Mouse (Mus musculus) forebrain, embryonic 14.5 days (tissue): ENCODE measurements at regions not wholly inside any gene's neighbourhood (a gene's known extent, or its start where the extent isn't known, plus 50 kb on each side); places are given as distances from the start of the nearest gene placed in this dataset.

Experiments used
- ATAC-seq: fragments of 200-750 bp; cut with Nextera tagmentation; 2 replicates; pipeline ENCODE4 v1.8.0; 2017; ENCODE audit warnings: mild to moderate bottlenecking, moderate library complexity
- DNase-seq: peaks from one replicate; pipeline ENCODE4 v3.0.0-alpha.2; 2015; ENCODE audit warnings: low spot score
- H3K27ac ChIP-seq: fragments of 300-500 bp; sonication (generic); 2 replicates; pipeline ENCODE4 v1.5.1; 2014; ENCODE audit warnings: low read depth, mild to moderate bottlenecking, control low read depth, low read length, moderate library complexity
- H3K27me3 ChIP-seq: fragments of 300-500 bp; sonication (generic); replicated peaks from 2 replicates; pipeline ENCODE4 v1.6.1; 2014; ENCODE audit warnings: low read length, control low read depth, mixed read lengths; ENCODE audit not compliant: control insufficient read depth, insufficient read depth
- H3K36me3 ChIP-seq: fragments of 300-500 bp; sonication (generic); 2 replicates; pipeline ENCODE4 v1.6.1; 2014; ENCODE audit warnings: low read length, control low read depth; ENCODE audit not compliant: control insufficient read depth, insufficient read depth
- H3K4me1 ChIP-seq: fragments of 300-500 bp; sonication (generic); 2 replicates; pipeline ENCODE4 v1.6.1; 2014; ENCODE audit warnings: antibody characterized with exemption, low read length, control low read depth; ENCODE audit not compliant: control insufficient read depth, insufficient read depth
- H3K4me2 ChIP-seq: fragments of 300-500 bp; sonication (generic); 2 replicates; pipeline ENCODE4 v1.6.1; 2014; ENCODE audit warnings: mild to moderate bottlenecking, control low read depth, low read length
- H3K4me3 ChIP-seq: fragments of 300-500 bp; sonication (generic); 2 replicates; pipeline ENCODE4 v1.5.1; 2014; ENCODE audit warnings: low read depth, low read length, control low read depth
- H3K9ac ChIP-seq: fragments of 300-500 bp; sonication (generic); 2 replicates; pipeline ENCODE4 v1.6.1; 2014; ENCODE audit warnings: mild to moderate bottlenecking, low read length, control low read depth, moderate library complexity
- H3K9me3 ChIP-seq: fragments of 300-500 bp; sonication (generic); replicated peaks from 2 replicates; pipeline ENCODE4 v1.6.1; 2016; ENCODE audit warnings: low read length, control low read depth, mixed read lengths; ENCODE audit not compliant: control insufficient read depth
- WGBS: fragments of 180-500 bp; shearing (Covaris S2); extraction: QIAGEN DNeasy Blood & Tissue Kit; methylation state at CpG from one replicate; pipeline ENCODE4 v1.1.7; 2014; 5-methylcytosine and 5-hydroxymethylcytosine counted together

- ATAC-seq, result no peak
- no peaks in the 10 kb centered on the region for H3K9me3 ChIP-seq
- H3K27me3 ChIP-seq, result no peaks in the 10 kb centered on the region
- WGBS, result 90% methylated on average over 8 of the region's 8 CpGs
- no peaks in the 10 kb centered on the region for H3K36me3 ChIP-seq
- peaks cover 4% of the 10 kb centered on the region; the same call in 1 of the 2 replicates for H3K4me1 ChIP-seq
- no peak overlapping the region for H3K9ac ChIP-seq
- H3K4me2 ChIP-seq, result no peak overlapping the region
- no peak for DNase-seq
- H3K27ac ChIP-seq, result no peak overlapping the region
- H3K4me3 ChIP-seq, result no peak overlapping the region
These were observed 243.3 kb upstream of the Nr5a2 start for GRCm38 (mm10) chr1:137203512-137203911.

- ATAC-seq, result 0 out of 2 replicates have a peak, but pooled peaks have one; percentile 42
- peak; percentile 42 for DNase-seq
- peaks cover 4% of the 10 kb centered on the region; the same call in 1 of the 2 replicates for H3K4me1 ChIP-seq
- 26% methylated on average over 11 of the region's 11 CpGs for WGBS
- H3K9ac ChIP-seq, result no peak overlapping the region
- H3K4me3 ChIP-seq, result no peak overlapping the region
- H3K27ac ChIP-seq, result no peak overlapping the region
- no peak overlapping the region for H3K4me2 ChIP-seq
- no peaks in the 10 kb centered on the region for H3K27me3 ChIP-seq
- no peaks in the 10 kb centered on the region for H3K9me3 ChIP-seq
- no peaks in the 10 kb centered on the region for H3K36me3 ChIP-seq
These were observed 240.7 kb upstream of the Nr5a2 start for GRCm38 (mm10) chr1:137200931-137201330.

GRCm38 (mm10) chr1:137195962-137196361 is 235.7 kb upstream of the Nr5a2 start:
- no peak overlapping the region for H3K27ac ChIP-seq
- H3K36me3 ChIP-seq, result no peaks in the 10 kb centered on the region

GRCm38 (mm10) chr1:137195065-137195620 is 234.9 kb upstream of the Nr5a2 start:
- Histone ChIP-seq H3K4me3 (no peak overlapping the region), H3K4me1 (no peaks in the 10 kb centered on the region), H3K9me3 (no peaks in the 10 kb centered on the region), H3K27ac (no peak overlapping the region), H3K4me2 (no peak overlapping the region), H3K9ac (no peak overlapping the region), H3K36me3 (no peaks in the 10 kb centered on the region), H3K27me3 (no peaks in the 10 kb centered on the region)
- WGBS, result 58% methylated on average over 3 of the region's 3 CpGs
- DNase-seq (no peak), ATAC-seq (no peak)

More at GRCm38 (mm10) chr1:137195962-137196361, 235.7 kb upstream of the Nr5a2 start:
- Histone ChIP-seq H3K4me2 (no peak overlapping the region), H3K9ac (no peak overlapping the region), H3K4me3 (no peak overlapping the region), H3K27me3 (no peaks in the 10 kb centered on the region), H3K4me1 (no peaks in the 10 kb centered on the region), H3K9me3 (no peaks in the 10 kb centered on the region)
- no peak for ATAC-seq
- no peak for DNase-seq

- WGBS, result 89% methylated on average over 4 of the region's 4 CpGs
- no peak overlapping the region for H3K27ac ChIP-seq
- ATAC-seq (no peak), DNase-seq (no peak)
- H3K4me2 ChIP-seq, result no peak overlapping the region
- H3K4me3 ChIP-seq, result no peak overlapping the region
- no peaks in the 10 kb centered on the region for H3K4me1 ChIP-seq
- H3K36me3 ChIP-seq, result no peaks in the 10 kb centered on the region
- H3K9ac ChIP-seq, result no peak overlapping the region
- no peaks in the 10 kb centered on the region for H3K9me3 ChIP-seq
- no peaks in the 10 kb centered on the region for H3K27me3 ChIP-seq
These were observed 218.0 kb upstream of the Nr5a2 start for GRCm38 (mm10) chr1:137178231-137178630.

GRCm38 (mm10) chr1:137176696-137177095 is 216.4 kb upstream of the Nr5a2 start:
- ATAC-seq, result peak; percentile 29; the same call in 1 of the 2 replicates
- no peaks in the 10 kb centered on the region for H3K27me3 ChIP-seq
- H3K27ac ChIP-seq, result no peak overlapping the region
- no peak overlapping the region for H3K4me2 ChIP-seq
- peak; percentile 51 for DNase-seq
- no peaks in the 10 kb centered on the region for H3K36me3 ChIP-seq
- H3K4me3 ChIP-seq, result no peak overlapping the region
- WGBS, result 63% methylated on average over 15 of the region's 15 CpGs
- H3K4me1 ChIP-seq, result no peaks in the 10 kb centered on the region
- H3K9ac ChIP-seq, result no peak overlapping the region
- H3K9me3 ChIP-seq, result no peaks in the 10 kb centered on the region

- ATAC-seq (no peak), DNase-seq (no peak)
- no peak overlapping the region for H3K9ac ChIP-seq
- no peaks in the 10 kb centered on the region for H3K36me3 ChIP-seq
- H3K4me1 ChIP-seq, result no peaks in the 10 kb centered on the region
- H3K4me3 ChIP-seq, result no peak overlapping the region
- no peak overlapping the region for H3K4me2 ChIP-seq
- no peaks in the 10 kb centered on the region for H3K9me3 ChIP-seq
- 34% methylated on average over 5 of the region's 5 CpGs for WGBS
- no peak overlapping the region for H3K27ac ChIP-seq
- H3K27me3 ChIP-seq, result no peaks in the 10 kb centered on the region
These were observed 213.8 kb upstream of the Nr5a2 start for GRCm38 (mm10) chr1:137174081-137174480.

- ATAC-seq (no peak), DNase-seq (no peak)
- Histone ChIP-seq H3K4me3 (no peak overlapping the region), H3K27me3 (no peaks in the 10 kb centered on the region), H3K4me1 (no peaks in the 10 kb centered on the region), H3K9me3 (no peaks in the 10 kb centered on the region), H3K36me3 (no peaks in the 10 kb centered on the region), H3K9ac (no peak overlapping the region), H3K27ac (no peak overlapping the region), H3K4me2 (no peak overlapping the region)
- 87% methylated on average over 6 of the region's 6 CpGs for WGBS
These were observed 211.9 kb upstream of the Nr5a2 start for GRCm38 (mm10) chr1:137172128-137172527.

GRCm38 (mm10) chr1:137171451-137171850 is 211.2 kb upstream of the Nr5a2 start:
- 79% methylated on average over 5 of the region's 5 CpGs for WGBS
- Histone ChIP-seq H3K27me3 (no peaks in the 10 kb centered on the region), H3K4me1 (no peaks in the 10 kb centered on the region), H3K9ac (no peak overlapping the region), H3K9me3 (no peaks in the 10 kb centered on the region), H3K4me3 (no peak overlapping the region), H3K4me2 (no peak overlapping the region), H3K36me3 (no peaks in the 10 kb centered on the region), H3K27ac (no peak overlapping the region)
- no peak for DNase-seq
- ATAC-seq, result no peak
